Mouse (Mus musculus): ENCODE data around the gene Nhsl2.

DNA sequence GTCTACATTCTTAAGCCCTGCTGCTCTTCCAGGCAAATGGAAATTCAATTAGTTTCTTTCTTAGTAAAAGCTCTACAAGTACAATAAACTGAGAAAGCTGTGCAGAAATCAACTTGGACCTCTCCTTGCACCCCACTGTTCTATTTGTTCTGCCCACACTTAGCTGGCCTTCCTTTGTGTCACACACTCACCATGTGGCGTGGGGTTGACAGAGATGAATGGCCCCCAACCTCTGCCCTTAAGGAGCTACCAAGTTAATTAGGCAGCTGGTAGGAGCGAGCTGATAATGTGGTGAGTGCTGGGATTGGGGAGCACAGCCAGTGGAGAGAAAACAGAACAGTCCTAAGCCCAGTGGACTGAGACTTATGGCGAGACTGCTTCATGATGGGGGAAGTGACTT lies 127.7 kb downstream of the Nhsl2 start:
- TF ChIP-seq CTCF (conservative IDR thresholded peaks at IDR 0.05; ENCODE audit: low read length) (no peak), NANOG (IDR thresholded peaks at IDR 0.05; ENCODE audit: borderline replicate concordance, low read length) (no peak), POU5F1 (IDR thresholded peaks at IDR 0.05; ENCODE audit: borderline replicate concordance, low read length) (no peak)
